Mouse (Mus musculus): ENCODE results near the gene Bcl9. TPM values are rescaled to one million over a fixed set of nuclear protein-coding genes. Genes with fewer than 3 reads are reported as not detected.

Bcl9 gene
- total RNA-seq, 2 experiments from 2014 or later, result 24.6 to 27.2 TPM

Other genes starting within 250 kb of the Bcl9 start
- gene Acp6, start 139.1 kb downstream of the Bcl9 start, total RNA-seq (2021), result 10 to 100 TPM; 28.9 to 29.9 TPM
- gene Olfr1402, start 124.1 kb upstream of the Bcl9 start, total RNA-seq (2021), result not detected

All from heart, postnatal 14 days (tissue).